Mouse (Mus musculus) heart, adult 8-10 months (tissue): ENCODE measurements around the gene Tspyl3. TPM values are rescaled to one million over a fixed set of nuclear protein-coding genes. Genes with fewer than 3 reads are reported as not detected.

Experiments
- DNase-seq: peaks from one replicate; pipeline ENCODE4 v3.0.0; 2022; ENCODE audit warnings: low spot score
- total RNA-seq, 4 experiments: library from RNA; stranded (reverse); gene quantifications; 2 replicates each; pipeline ENCODE4 v1.2.4; 2022

The Tspyl3 gene
- total RNA-seq, 4 experiments from 2014 or later: 0.90 to 1.5 (median 1.0) TPM

- DNase-seq: no peak
These were observed 49.2 kb downstream of the Tspyl3 start for GRCm38 (mm10) chr2:153175995-153176570.

Other genes starting within 250 kb of the Tspyl3 start
- 100 to 1,000 TPM; 129 to 141 (median 136) TPM for gene Pdrg1, start 210.0 kb downstream of the Tspyl3 start, total RNA-seq
- gene Xkr7, start 193.6 kb downstream of the Tspyl3 start, total RNA-seq: not detected
- gene Ccm2l, start 159.5 kb downstream of the Tspyl3 start, total RNA-seq: 10 to 100 TPM; 12.9 to 21.5 (median 13.8) TPM
- 1 to 10 TPM in 2 of 4 experiments, under 1 TPM in 2; 0.72 to 1.2 (median 0.95) TPM for gene Hck, start 117.0 kb downstream of the Tspyl3 start, total RNA-seq
- gene Tm9sf4, start 64.1 kb downstream of the Tspyl3 start, total RNA-seq: 10 to 100 TPM; 41.9 to 50.0 (median 45.1) TPM
- gene Plagl2, start 16.0 kb upstream of the Tspyl3 start, total RNA-seq: 1 to 10 TPM; 3.6 to 4.3 (median 4.0) TPM
- gene Pofut1, start 16.1 kb upstream of the Tspyl3 start, total RNA-seq: 10 to 100 TPM; 10.6 to 14.9 (median 13.5) TPM
- gene Kif3b, start 66.0 kb upstream of the Tspyl3 start, total RNA-seq: 1 to 10 TPM; 6.4 to 9.3 (median 8.1) TPM
- 10 to 100 TPM; 17.6 to 23.9 (median 22.1) TPM for gene Asxl1, start 120.4 kb upstream of the Tspyl3 start, total RNA-seq